Mouse (Mus musculus) layer of hippocampus, postnatal 10 days (tissue): ENCODE measurements around the gene Fhl1. TPM values are rescaled to one million over a fixed set of nuclear protein-coding genes. Genes with fewer than 3 reads are reported as not detected.

Experiments used
- DNase-seq, 2 experiments: peaks; one replicate each; pipeline ENCODE4 v3.0.0; 2021; ENCODE audit warnings: low spot score in 2 of 2
- total RNA-seq, 2 experiments: library from RNA; stranded (reverse); gene quantifications; 2 replicates each; pipeline ENCODE4 v1.2.3; 2021

Fhl1 gene
- total RNA-seq, 2 experiments from 2014 or later, result 154 to 160 TPM

DNA sequence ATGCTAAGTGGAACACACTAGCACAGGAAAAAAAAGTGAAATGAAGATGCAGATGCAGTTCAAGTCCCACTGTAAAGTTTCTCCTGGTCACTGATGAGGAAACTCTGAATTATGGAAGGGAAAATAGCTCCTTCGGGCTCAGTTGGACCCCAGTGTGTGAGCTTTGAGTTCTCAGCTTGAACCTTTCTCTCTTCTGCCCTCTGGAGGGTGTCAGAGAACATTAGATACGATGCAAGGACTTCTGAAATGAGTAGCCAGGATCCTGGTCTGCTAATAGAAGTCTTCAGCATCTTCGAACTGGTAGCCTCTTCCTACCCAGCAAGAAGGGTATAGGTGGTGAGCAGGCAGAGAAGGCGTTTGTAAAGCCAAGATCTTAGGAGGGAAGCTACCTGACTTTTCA lies 19.9 kb downstream of the Fhl1 start:
- no peak for DNase-seq

DNA sequence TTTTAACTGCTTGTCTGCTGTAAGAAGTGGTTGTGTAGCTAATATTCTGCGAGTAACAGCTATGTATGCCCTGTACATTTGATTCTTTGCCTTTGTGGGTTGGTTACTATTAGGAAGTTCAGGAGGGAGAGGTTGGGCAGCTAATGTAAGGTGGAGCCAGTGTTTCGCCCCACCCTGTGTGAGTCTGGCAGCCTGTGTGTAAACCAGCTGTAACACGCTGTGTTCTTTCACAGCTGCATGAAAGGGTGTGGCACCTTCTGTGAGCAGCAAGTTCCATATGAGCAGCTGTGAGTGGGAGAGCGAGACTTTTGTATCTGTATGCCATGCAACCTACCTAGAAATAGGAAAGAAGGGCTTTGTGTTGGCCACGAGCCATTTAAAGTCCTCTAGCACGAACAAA lies 20.6 kb downstream of the Fhl1 start:
- DNase-seq, result no peak

DNA sequence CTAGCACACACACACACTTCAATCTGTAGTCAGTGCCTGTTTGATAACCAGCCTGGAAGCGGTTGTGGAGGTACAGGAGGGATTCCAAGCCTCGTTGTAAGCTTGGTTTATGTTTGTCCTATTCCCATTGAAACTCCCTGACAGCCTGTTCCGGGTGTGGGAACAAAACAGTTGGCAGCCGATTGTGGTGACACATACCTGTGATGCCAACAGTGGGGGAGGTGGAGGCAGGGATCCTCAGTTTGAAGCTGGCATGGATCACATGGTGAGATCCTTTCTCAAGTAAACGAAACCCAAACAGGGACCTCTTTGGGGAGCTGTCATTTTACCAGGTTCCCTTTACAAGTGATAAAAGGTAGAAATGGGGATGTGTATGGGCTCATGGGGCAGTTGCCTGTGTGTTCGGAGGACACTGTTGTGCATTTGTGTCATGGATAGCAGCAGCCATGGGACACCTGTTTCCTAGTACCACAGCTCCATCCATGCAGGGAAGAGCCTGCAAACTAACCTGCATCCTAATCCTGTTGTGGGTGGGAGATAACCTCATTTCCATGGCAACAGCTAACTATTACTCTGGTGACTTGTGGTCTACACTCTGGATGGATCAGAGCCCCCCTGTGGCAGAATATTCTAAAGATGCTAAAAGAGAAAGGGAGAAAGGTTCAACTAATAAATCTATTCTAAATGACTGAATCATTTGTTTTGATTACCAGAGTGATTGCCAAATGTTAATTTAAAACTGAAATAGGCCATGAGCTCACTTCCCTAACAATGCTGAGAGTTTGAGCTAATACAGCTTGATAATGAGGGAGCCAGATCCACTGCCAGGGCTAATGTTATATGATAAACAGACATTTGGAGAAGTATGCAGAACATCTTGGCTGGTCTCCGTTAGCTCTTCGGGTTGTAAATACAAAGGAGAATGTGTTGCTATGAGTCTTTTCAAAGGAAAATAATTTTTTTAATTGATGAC lies 22.0 kb downstream of the Fhl1 start:
- DNase-seq, result peak; percentile 10 to 31

DNA sequence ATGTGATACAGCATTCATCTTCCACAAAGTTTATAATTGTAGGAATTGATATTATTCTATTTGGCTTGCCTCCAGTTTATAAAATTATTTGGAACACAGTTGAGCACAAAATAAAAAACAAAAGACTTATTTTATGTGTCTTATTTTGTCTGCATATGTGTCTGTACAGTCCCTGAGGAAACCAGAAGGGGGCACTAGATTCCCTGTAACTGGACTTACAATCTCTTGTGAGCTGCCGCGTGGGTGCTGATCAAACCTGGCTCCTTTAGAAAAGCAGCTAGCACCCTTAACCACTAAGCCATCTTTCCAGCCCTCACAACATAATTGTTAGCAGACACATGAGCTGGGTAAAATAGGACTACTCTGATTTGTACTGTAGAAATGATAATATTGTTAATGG lies 24.1 kb downstream of the Fhl1 start:
- DNase-seq, result peak; percentile 14 to 31

DNA sequence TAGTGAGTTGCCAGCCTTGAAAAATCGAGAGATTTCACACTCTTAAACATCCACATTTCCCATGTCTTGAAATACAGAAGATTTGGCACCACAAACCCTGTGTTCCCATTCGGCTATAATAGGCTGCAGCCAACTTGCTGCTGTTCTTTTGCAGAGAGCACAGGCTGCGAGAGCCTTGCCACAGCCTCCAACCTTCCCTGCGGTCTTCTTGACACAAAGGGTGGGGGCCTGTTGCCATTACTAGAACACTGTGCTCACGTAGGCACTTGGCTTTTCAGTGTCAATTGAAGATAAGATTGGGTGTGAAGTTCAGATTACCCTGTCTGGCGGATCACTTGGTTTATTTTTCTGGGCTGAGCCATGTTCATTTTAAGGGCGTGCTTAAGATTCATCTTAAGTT lies 24.8 kb downstream of the Fhl1 start:
- DNase-seq, result no peak

DNA sequence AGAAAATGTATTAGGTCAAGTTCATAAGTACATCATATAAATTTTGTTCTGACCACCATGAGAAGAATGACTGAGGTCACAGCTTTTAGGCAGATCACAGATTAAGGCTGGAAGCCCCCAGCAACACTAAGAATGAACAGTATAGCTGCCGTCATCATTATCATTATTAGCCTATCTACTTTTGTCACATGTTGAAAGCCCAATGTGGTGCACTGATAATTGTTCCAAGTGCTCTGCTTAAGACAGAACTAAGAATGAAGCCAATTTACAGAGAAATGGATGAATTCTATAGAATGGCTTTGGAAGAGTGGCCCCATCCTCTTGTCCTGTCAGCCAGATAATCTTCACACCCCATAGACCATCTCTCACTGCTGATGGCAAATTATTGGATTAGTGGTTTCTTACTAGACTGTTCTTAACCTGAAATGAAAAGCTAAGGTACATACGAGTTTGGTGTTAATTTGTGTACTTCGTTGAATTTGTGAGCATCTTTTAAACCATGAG lies 28.7 kb downstream of the Fhl1 start:
- no peak for DNase-seq

DNA sequence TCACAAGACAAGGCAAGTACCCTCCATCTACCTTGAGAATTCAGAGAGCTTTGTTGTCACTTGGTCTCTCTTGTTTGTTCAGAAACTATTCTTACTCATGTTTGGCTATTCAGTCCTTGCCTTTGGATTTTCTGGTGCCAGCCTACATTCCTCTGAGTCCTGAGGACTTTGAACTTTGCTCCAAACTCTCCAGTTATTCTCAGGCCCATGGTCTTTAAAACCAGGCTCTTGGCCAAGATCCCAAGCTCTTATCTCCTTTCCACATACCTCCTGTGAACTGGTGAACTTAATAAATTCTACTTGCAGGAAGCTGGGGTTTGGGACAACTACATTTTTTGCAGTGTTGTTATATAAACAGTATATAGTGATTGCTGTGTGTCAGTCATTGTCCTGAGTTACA lies 38.3 kb downstream of the Fhl1 start:
- DNase-seq, result no peak

DNA sequence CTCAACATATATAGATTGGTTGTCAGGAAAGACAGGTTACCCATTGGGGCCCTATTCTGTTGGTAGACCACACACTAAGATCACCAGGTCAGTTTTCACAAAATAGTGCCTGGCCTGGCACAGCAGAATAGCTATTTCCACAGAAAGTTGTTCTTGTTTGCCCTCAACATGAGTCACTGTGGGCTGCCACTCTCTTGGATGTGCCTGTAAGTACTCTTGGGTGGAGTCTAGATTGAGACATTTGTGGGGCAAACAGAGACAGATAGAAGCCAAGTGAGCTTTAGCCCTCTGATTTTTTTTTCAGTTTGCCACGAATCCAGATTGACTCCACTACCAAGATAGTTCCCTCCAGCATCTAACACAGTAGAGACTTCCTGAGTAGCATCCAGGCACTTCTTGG lies 40.2 kb downstream of the Fhl1 start:
- no peak for DNase-seq

DNA sequence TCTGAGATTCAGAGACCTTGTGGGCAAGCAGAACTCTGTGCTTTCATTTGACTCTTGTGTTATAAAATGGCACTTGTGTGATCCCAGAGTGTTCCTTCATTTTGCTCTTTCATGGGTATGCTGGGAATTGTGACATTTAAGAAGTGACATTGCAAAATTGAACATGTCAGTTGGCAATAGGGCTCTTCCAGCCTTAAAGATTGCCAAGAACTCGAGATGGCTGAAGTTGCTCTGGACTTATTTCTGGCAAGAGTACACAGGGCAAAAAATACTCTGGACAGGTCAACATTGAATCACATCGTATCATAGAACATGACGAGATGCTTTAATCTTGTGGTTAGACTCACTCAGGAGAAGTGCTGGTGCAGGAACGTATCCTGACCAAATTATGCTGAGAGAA lies 41.7 kb downstream of the Fhl1 start:
- no peak for DNase-seq

DNA sequence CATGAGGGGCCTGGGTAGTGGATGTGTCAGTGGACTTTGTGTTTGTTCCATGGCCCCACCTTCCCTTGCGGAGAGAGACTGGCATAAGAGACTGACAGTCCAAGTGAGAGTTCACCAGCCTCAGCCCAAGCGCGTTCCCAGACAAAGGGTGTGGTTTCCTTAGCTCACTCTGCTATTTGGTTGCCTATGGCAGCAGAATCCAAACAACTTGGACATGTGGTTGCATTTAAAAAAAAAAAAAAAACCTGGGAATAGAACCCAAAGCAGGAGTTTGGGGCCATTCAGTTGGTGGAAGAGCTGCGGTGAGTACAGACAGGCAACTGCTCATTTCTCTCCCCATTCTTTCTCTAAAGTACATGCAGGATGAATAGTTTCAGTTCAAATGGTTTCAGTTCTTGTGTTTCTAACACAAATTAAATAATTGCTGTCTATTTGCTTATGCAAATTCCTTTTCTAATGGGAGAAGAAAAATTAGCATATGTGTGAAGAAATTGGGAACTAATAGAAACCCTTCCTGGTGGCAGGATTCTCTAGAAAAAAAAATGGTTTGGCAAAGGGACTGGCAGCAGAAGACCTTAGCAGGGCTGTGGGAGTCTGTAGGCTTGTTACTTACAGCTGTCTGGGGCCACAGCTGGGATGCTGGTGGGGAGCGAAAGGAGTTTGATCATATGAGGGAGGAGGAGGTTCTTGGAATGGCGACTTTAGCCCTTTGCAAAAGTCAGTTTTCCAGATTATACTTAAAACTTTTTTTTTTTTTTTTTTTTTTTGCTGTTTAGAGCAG lies 54.9 kb downstream of the Fhl1 start:
- DNase-seq, result no peak

DNA sequence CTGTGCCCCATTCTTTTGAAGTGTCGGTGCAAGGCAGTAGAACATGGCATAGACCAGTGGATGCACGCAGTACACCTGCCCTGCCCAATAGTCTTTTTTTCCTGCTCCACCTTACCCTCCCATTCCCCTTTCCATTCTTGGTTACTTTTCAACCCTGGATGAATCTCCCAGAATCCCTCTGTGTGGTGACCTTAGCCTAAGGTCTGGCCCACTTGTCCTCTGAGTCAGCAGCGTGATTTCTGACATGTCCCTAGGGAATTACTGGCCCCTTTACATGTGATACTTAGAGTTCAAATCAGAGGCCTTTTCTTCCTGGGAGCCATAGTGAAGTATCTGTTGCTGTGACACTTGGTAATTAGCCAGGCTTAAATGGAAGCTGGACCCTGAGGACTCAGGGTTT lies 55.9 kb downstream of the Fhl1 start:
- no peak for DNase-seq

DNA sequence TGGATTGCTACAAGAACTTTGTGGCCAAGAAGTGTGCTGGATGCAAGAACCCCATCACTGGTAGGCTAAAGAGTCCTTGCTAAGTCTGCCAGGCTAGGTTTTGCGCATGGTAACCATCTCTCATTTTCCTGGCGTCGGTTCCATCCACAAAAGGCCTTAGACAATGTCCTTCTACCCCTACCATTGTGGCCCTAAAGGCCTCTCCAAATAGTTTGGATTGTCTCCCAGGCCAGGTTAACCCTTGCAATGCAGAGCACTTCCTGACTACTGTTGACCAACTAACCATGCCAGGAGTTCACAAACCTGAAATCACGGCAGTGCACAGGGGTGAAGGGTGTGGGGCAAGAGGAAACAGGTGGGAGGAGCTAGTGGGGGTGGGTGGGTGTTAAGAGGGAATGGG lies 59.0 kb downstream of the Fhl1 start:
- no peak for DNase-seq

DNA sequence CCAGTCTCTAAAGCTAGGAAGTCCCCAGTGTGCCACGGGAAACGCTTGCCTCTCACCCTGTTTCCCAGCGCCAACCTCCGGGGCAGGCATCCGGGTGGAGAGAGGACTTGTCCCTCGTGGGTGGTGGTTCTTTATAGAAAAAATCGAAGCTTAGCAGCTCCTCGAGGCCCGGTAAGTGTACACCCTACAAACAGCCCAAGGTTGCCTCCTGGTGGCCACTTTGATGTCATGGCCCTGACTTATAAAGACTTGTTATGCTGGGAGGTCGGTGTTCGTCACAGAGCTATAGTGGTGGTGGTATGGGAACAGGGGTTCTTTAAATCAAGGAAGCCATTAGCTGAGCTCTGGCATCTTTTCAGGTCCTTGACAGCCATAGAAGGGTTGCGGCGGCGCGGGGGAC lies 59.7 kb downstream of the Fhl1 start:
- peak; percentile 46 to 70 for DNase-seq

DNA sequence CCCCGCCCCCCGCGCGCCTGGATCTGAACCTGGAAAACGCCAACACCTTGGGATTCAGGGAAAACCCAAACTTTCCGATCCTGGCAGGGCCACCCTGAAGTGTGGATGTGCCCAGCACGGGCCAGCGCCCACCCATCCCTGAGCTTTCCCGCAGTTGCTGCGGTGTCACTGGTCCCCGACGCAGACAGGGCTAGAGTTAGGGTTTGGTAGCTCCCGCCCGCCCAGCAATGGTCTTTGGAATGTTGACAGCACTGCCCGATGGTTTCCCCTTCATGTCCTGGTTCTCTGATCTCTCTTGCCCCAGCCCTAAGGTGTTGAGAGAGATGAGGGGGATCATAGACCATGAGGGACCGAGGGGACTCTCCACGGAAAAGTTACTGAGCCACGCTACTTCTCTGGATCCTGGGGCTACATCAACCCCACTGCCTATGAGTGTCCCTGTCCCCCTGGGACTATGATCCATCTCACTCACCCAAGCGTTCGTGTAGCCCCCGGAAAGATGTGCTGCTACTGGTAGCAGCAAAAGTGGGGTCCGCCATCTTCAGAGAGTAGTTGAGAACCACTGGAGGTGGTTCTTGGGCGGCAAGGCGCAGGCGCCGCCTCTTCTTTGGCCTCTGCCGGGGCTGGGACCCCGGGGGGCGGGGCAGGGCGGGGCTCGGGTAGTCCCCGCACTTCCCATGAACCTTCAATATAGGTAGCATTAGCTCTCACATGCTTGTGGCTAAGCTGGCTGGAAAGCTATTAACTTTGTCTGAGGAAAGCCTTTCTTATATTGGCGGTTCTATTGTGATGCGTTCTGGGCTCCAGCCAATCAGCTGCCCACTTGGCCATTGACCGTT lies 90.4 kb downstream of the Fhl1 start, which contains the start of gene Map7d3:
TSS of gene Map7d3 (minus strand) at position 562 of the 839 bp plus-strand sequence.
- DNase-seq, result no peak

DNA sequence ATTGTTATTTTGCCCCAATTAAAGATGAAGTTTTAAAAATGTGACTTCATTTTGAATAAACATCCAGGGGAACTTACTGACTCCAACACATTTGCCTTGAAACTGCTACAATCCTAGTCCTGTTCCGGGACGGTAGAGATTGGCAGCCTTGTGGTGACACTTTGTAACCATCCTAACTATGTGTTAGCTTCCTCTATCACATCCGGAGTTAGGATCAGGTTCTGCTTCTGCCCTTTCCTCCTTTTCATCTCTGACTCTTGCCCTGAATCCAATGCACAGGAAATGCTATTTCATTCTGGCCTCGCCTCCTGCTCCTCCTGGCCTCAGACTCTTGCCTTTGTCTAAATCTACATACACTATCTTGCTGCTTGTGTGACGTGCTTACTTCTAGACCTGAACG lies 95.9 kb downstream of the Fhl1 start:
- DNase-seq, result no peak

DNA sequence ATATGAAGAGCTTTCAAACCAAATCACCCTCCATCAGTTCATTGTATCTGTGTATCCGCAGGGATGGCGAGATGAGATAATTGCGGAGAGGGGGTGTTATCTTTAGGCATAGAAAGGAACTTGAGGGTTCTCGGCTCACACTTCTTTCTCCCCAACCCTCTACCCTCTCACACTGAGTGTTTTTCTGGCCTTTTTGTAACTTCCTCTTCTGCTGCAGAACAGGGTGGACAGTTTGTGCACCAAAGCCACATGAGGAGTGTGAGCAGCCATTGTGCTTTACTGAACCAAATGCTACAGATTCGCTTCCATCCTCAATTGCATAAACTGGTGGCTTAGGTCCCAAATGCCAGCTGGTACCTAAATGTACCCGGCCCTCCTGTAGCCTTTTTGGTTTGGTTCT lies 104.3 kb downstream of the Fhl1 start:
- DNase-seq, result no peak

DNA sequence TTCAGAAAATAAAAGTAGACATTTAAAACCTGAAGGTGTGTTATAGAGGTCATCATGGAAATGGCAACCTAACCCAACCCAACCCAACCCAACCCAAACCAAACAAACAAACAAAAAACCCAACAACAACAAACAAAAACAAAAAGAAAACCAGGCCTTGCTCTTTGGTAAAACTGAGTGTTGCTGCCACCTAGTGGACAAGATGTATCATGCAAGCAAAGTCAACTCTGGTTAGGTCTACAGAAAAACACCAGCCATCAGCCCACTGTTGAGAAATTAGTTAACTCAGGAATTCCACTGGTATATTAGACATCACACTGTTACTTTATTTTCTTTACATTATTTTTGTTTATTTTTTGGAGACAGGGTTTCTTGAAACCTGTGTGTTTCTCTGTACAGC lies 107.8 kb downstream of the Fhl1 start:
- DNase-seq, result peak; percentile 13 to 34

DNA sequence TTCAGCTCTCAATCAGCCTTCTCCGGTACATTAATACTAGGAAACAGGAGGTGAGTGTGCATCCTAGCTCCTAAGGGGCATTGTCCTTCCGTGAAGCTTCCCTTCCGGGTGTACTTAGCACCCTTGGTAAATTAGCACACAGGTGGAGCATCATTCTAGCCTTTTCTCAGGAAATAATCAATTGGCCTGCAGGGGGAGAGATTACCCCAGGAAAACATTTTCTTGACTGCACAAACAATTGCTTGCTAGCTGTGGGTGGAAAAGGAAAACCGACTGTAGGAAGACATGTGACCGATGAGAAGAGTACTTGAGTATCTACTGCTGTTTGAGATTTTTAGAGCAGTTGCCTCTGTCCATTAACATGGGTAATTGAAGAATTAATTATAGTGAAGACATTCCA lies 109.7 kb downstream of the Fhl1 start:
- DNase-seq, result peak in 1 of 2 experiments; percentile 3
